Mouse (Mus musculus): ENCODE measurements at regions not wholly inside any gene's neighbourhood (a gene's known extent, or its start where the extent isn't known, plus 50 kb on each side); places are given as distances from the start of the nearest gene placed in this dataset.

- peaks cover 3% of the 10 kb centered on the region; the same call in 1 of the 2 replicates for H3K27me3 ChIP-seq (ENCODE audit: control insufficient read depth, insufficient read depth, low read length)
- no peak overlapping the region for H3K4me3 ChIP-seq (ENCODE audit: low read depth, low read length)
- no peaks in the 10 kb centered on the region for H3K36me3 ChIP-seq (ENCODE audit: control insufficient read depth, insufficient read depth, low read length)
- H3K4me2 ChIP-seq (replicated peaks; ENCODE audit: low read depth, low read length) = no peak overlapping the region
- no peak overlapping the region for H3K9ac ChIP-seq (replicated peaks; ENCODE audit: low read depth, low read length)
- H3K9me3 ChIP-seq (ENCODE audit: control insufficient read depth, low read depth, low read length) = no peaks in the 10 kb centered on the region
- ATAC-seq (ENCODE audit: insufficient number of reproducible peaks, insufficient read depth, low FRiP score, low read depth) = no peak
- no peaks in the 10 kb centered on the region for H3K4me1 ChIP-seq (ENCODE audit: control insufficient read depth, insufficient read depth, low read length)
- 38% methylated on average over 5 of the region's 5 CpGs for WGBS
- H3K27ac ChIP-seq (ENCODE audit: low read length) = no peak overlapping the region
Observed at GRCm38 (mm10) chrX:57923836-57924235, 98.7 kb upstream of the Zic3 start.

- no peak overlapping the region for H3K9ac ChIP-seq (replicated peaks; ENCODE audit: low read depth, low read length)
- no peak for ATAC-seq (ENCODE audit: insufficient number of reproducible peaks, insufficient read depth, low FRiP score, low read depth)
- H3K27me3 ChIP-seq (ENCODE audit: control insufficient read depth, insufficient read depth, low read length) = no peaks in the 10 kb centered on the region
- no peaks in the 10 kb centered on the region for H3K4me1 ChIP-seq (ENCODE audit: control insufficient read depth, insufficient read depth, low read length)
- no peaks in the 10 kb centered on the region for H3K9me3 ChIP-seq (ENCODE audit: control insufficient read depth, low read depth, low read length)
- no peak overlapping the region for H3K4me3 ChIP-seq (ENCODE audit: low read depth, low read length)
- H3K4me2 ChIP-seq (replicated peaks; ENCODE audit: low read depth, low read length) = no peak overlapping the region
- H3K27ac ChIP-seq (ENCODE audit: low read length) = no peak overlapping the region
- H3K36me3 ChIP-seq (ENCODE audit: control insufficient read depth, insufficient read depth, low read length) = no peaks in the 10 kb centered on the region
- WGBS = 48% methylated on average over 3 of the region's 3 CpGs
Observed at GRCm38 (mm10) chrX:57935621-57936020, 86.9 kb upstream of the Zic3 start.

- WGBS = 52% methylated on average over 6 of the region's 6 CpGs
Observed at GRCm38 (mm10) chrX:57938248-57938836, 84.2 kb upstream of the Zic3 start.

GRCm38 (mm10) chrX:57950896-57951295 is 71.6 kb upstream of the Zic3 start:
- H3K9ac ChIP-seq (replicated peaks; ENCODE audit: low read depth, low read length) = no peak overlapping the region
- no peak overlapping the region for H3K4me2 ChIP-seq (replicated peaks; ENCODE audit: low read depth, low read length)
- 58% methylated on average over 2 of the region's 2 CpGs for WGBS
- no peaks in the 10 kb centered on the region for H3K36me3 ChIP-seq (ENCODE audit: control insufficient read depth, insufficient read depth, low read length)
- H3K9me3 ChIP-seq (ENCODE audit: control insufficient read depth, low read depth, low read length) = no peaks in the 10 kb centered on the region
- no peaks in the 10 kb centered on the region for H3K27me3 ChIP-seq (ENCODE audit: control insufficient read depth, insufficient read depth, low read length)
- no peaks in the 10 kb centered on the region for H3K4me1 ChIP-seq (ENCODE audit: control insufficient read depth, insufficient read depth, low read length)
- H3K4me3 ChIP-seq (ENCODE audit: low read depth, low read length) = no peak overlapping the region
- no peak for ATAC-seq (ENCODE audit: insufficient number of reproducible peaks, insufficient read depth, low FRiP score, low read depth)
- H3K27ac ChIP-seq (ENCODE audit: low read length) = no peak overlapping the region

More at GRCm38 (mm10) chrX:57938248-57938836, 84.2 kb upstream of the Zic3 start:
- H3K9me3 ChIP-seq (ENCODE audit: control insufficient read depth, low read depth, low read length) = no peaks in the 10 kb centered on the region
- no peak for ATAC-seq (ENCODE audit: insufficient number of reproducible peaks, insufficient read depth, low FRiP score, low read depth)
- no peaks in the 10 kb centered on the region for H3K36me3 ChIP-seq (ENCODE audit: control insufficient read depth, insufficient read depth, low read length)
- H3K4me3 ChIP-seq (ENCODE audit: low read depth, low read length) = no peak overlapping the region
- H3K4me1 ChIP-seq (ENCODE audit: control insufficient read depth, insufficient read depth, low read length) = no peaks in the 10 kb centered on the region
- H3K9ac ChIP-seq (replicated peaks; ENCODE audit: low read depth, low read length) = no peak overlapping the region
- H3K27ac ChIP-seq (ENCODE audit: low read length) = no peak overlapping the region
- H3K4me2 ChIP-seq (replicated peaks; ENCODE audit: low read depth, low read length) = no peak overlapping the region
- H3K27me3 ChIP-seq (ENCODE audit: control insufficient read depth, insufficient read depth, low read length) = no peaks in the 10 kb centered on the region

GRCm38 (mm10) chrX:57951301-57951700 is 71.2 kb upstream of the Zic3 start:
- Histone ChIP-seq H3K36me3 (ENCODE audit: control insufficient read depth, insufficient read depth, low read length) (no peaks in the 10 kb centered on the region), H3K27ac (ENCODE audit: low read length) (no peak overlapping the region), H3K4me3 (ENCODE audit: low read depth, low read length) (no peak overlapping the region), H3K4me1 (ENCODE audit: control insufficient read depth, insufficient read depth, low read length) (no peaks in the 10 kb centered on the region), H3K9ac (replicated peaks; ENCODE audit: low read depth, low read length) (no peak overlapping the region), H3K27me3 (ENCODE audit: control insufficient read depth, insufficient read depth, low read length) (no peaks in the 10 kb centered on the region), H3K9me3 (ENCODE audit: control insufficient read depth, low read depth, low read length) (no peaks in the 10 kb centered on the region), H3K4me2 (replicated peaks; ENCODE audit: low read depth, low read length) (no peak overlapping the region)
- WGBS = 49% methylated on average over 3 of the region's 3 CpGs
- ATAC-seq (ENCODE audit: insufficient number of reproducible peaks, insufficient read depth, low FRiP score, low read depth) = no peak

- H3K36me3 ChIP-seq (ENCODE audit: control insufficient read depth, insufficient read depth, low read length) = no peaks in the 10 kb centered on the region
- H3K4me1 ChIP-seq (ENCODE audit: control insufficient read depth, insufficient read depth, low read length) = no peaks in the 10 kb centered on the region
- no peak overlapping the region for H3K9ac ChIP-seq (replicated peaks; ENCODE audit: low read depth, low read length)
- H3K27me3 ChIP-seq (ENCODE audit: control insufficient read depth, insufficient read depth, low read length) = no peaks in the 10 kb centered on the region
- H3K4me3 ChIP-seq (ENCODE audit: low read depth, low read length) = no peak overlapping the region
- no peak overlapping the region for H3K4me2 ChIP-seq (replicated peaks; ENCODE audit: low read depth, low read length)
- H3K27ac ChIP-seq (ENCODE audit: low read length) = no peak overlapping the region
- 39% methylated on average over 3 of the region's 3 CpGs for WGBS
- no peaks in the 10 kb centered on the region for H3K9me3 ChIP-seq (ENCODE audit: control insufficient read depth, low read depth, low read length)
- ATAC-seq (ENCODE audit: insufficient number of reproducible peaks, insufficient read depth, low FRiP score, low read depth) = no peak
Observed at GRCm38 (mm10) chrX:57954594-57955185, 67.8 kb upstream of the Zic3 start.
